In genomic region chr4:72127596-72127995, GRCm38 (mm10) we compare ENCODE assay signal across 27 mouse cellular contexts.
"Had no signal": no experiment of that assay in that cellular context is flagged by ENCODE, and none has a peak within 500 bp of the region (broad histone marks: within the 10 kb centered on the region; RNA-seq: fewer than 3 reads in every experiment).

No protein-coding gene starts in this region.

- H3K27me3 ChIP-seq: embryonic facial prominence, embryonic 12.5 days; embryonic facial prominence, embryonic 13.5 days; embryonic facial prominence, embryonic 15.5 days; forebrain, embryonic 12.5 days; forebrain, embryonic 13.5 days; forebrain, embryonic 15.5 days had no signal

- H3K4me2 ChIP-seq: embryonic facial prominence, embryonic 12.5 days; embryonic facial prominence, embryonic 13.5 days; embryonic facial prominence, embryonic 15.5 days; forebrain, embryonic 12.5 days; forebrain, embryonic 13.5 days; forebrain, embryonic 15.5 days had no signal

- H3K4me1 ChIP-seq: embryonic facial prominence, embryonic 12.5 days; embryonic facial prominence, embryonic 13.5 days; embryonic facial prominence, embryonic 15.5 days; forebrain, embryonic 12.5 days; forebrain, embryonic 15.5 days had no signal

- H3K27ac ChIP-seq: embryonic facial prominence, embryonic 10.5 days; embryonic facial prominence, embryonic 12.5 days; embryonic facial prominence, embryonic 13.5 days; embryonic facial prominence, embryonic 15.5 days; forebrain, embryonic 10.5 days; forebrain, embryonic 12.5 days; forebrain, embryonic 13.5 days; forebrain, embryonic 15.5 days; gastrocnemius, adult 2 months; heart, adult 2 months; heart, embryonic 10.5 days had no signal

- ATAC-seq: forebrain, embryonic 13.5 days; forebrain, embryonic 14.5 days; forebrain, embryonic 15.5 days; forebrain, embryonic 16.5 days; forebrain, postnatal 0 days had no signal

- H3K4me3 ChIP-seq: embryonic facial prominence, embryonic 10.5 days; embryonic facial prominence, embryonic 12.5 days; embryonic facial prominence, embryonic 13.5 days; embryonic facial prominence, embryonic 15.5 days; erythroblast, embryonic 14.5 days; forebrain, embryonic 10.5 days; forebrain, embryonic 12.5 days; forebrain, embryonic 13.5 days; forebrain, embryonic 15.5 days; gastrocnemius, adult 2 months; heart, adult 2 months; heart, embryonic 10.5 days had no signal

- H3K9ac ChIP-seq: embryonic facial prominence, embryonic 12.5 days; embryonic facial prominence, embryonic 13.5 days; embryonic facial prominence, embryonic 15.5 days; forebrain, embryonic 12.5 days; forebrain, embryonic 13.5 days; forebrain, embryonic 15.5 days; forebrain, postnatal 0 days had no signal

- DNase-seq: cerebellum, adult 9-10 months; cerebellum, adult 9-11 months; cerebellum, postnatal 10 days; cerebellum, postnatal 14 days; cerebellum, postnatal 25 days; cerebellum, postnatal 36 days; embryo, embryonic 11 days; forebrain, postnatal 0 days; gastrocnemius, adult 2 months; gastrocnemius, postnatal 10 days; gastrocnemius, postnatal 14 days; gastrocnemius, postnatal 25 days; gastrocnemius, postnatal 36 days; heart, adult 18-20 months; heart, adult 2 months had no signal

- H3K9me3 ChIP-seq: embryonic facial prominence, embryonic 10.5 days; embryonic facial prominence, embryonic 12.5 days; embryonic facial prominence, embryonic 13.5 days; embryonic facial prominence, embryonic 15.5 days; forebrain, embryonic 10.5 days; forebrain, embryonic 12.5 days; forebrain, embryonic 13.5 days; forebrain, embryonic 15.5 days; heart, embryonic 10.5 days had no signal
